Mouse (Mus musculus) ES-Bruce4 (cell line): Measurements from ENCODE around the gene Agpat1.

Source experiments
- CTCF ChIP-seq: IDR thresholded peaks from one replicate; pipeline ENCODE4 v1.8.1; 2011; ENCODE audit warnings: low read depth, low read length
- EP300 ChIP-seq: IDR thresholded peaks from 2 replicates; pipeline ENCODE4 v1.6.1; 2011; ENCODE audit warnings: low read depth, low read length; ENCODE audit not compliant: insufficient read depth
- POLR2A ChIP-seq: IDR thresholded peaks from one replicate; pipeline ENCODE4 v1.8.1; 2011; ENCODE audit warnings: low read length; ENCODE audit not compliant: insufficient read depth

GRCm38 (mm10) chr17:34626062-34626772 is 22.2 kb downstream of the Agpat1 start:
- TF ChIP-seq POLR2A (no peak), CTCF (no peak), EP300 (no peak)
